Mouse (Mus musculus) heart, embryonic 14.5 days (tissue): ENCODE measurements at regions not wholly inside any gene's neighbourhood (a gene's known extent, or its start where the extent isn't known, plus 50 kb on each side); places are given as distances from the start of the nearest gene placed in this dataset.

Experiments
- ATAC-seq: fragments of 200-750 bp; cut with Nextera tagmentation; 2 replicates; pipeline ENCODE4 v1.8.0; 2017; ENCODE audit warnings: low read depth, moderate TSS enrichment; ENCODE audit not compliant: insufficient number of reproducible peaks, insufficient read depth, low FRiP score
- H3K27ac ChIP-seq, 2 experiments: fragments of 200-500 bp in 1 of 2; fragments of 300-500 bp in 1 of 2; sonication (generic) in 1 of 2; replicated peaks in 1 of 2; 2 replicates each; pipeline ENCODE4 v1.5.1; 2012 to 2014; ENCODE audit warnings: low read depth in 2 of 2, low read length in 2 of 2, control low read depth in 1 of 2, mild to moderate bottlenecking in 1 of 2, mixed read lengths in 1 of 2; ENCODE audit not compliant: control insufficient read depth in 1 of 2, insufficient read depth in 1 of 2
- H3K27me3 ChIP-seq: fragments of 300-500 bp; sonication (generic); 2 replicates; pipeline ENCODE4 v1.6.1; 2014; ENCODE audit warnings: mild to moderate bottlenecking, low read length, control low read depth; ENCODE audit not compliant: control insufficient read depth, insufficient read depth
- H3K36me3 ChIP-seq: fragments of 300-500 bp; sonication (generic); 2 replicates; pipeline ENCODE4 v1.6.1; 2014; ENCODE audit warnings: mild to moderate bottlenecking, control low read depth, low read length, mixed read lengths; ENCODE audit not compliant: control insufficient read depth, insufficient read depth
- H3K4me1 ChIP-seq, 2 experiments: fragments of 200-500 bp in 1 of 2; fragments of 300-500 bp in 1 of 2; sonication (generic) in 1 of 2; 2 replicates each; pipeline ENCODE4 v1.6.1; 2012 to 2014; ENCODE audit warnings: low read length in 2 of 2, control low read depth in 1 of 2, mixed read lengths in 1 of 2; ENCODE audit not compliant: control insufficient read depth in 2 of 2, insufficient read depth in 2 of 2
- H3K4me2 ChIP-seq: fragments of 300-500 bp; sonication (generic); 2 replicates; pipeline ENCODE4 v1.6.1; 2014; ENCODE audit warnings: mild to moderate bottlenecking, low read length
- H3K4me3 ChIP-seq, 2 experiments: fragments of 200-500 bp in 1 of 2; fragments of 300-500 bp in 1 of 2; sonication (generic) in 1 of 2; 2 replicates each; pipeline ENCODE4 v1.5.1; 2012 to 2014; ENCODE audit warnings: low read length in 2 of 2, mild to moderate bottlenecking in 2 of 2, control low read depth in 1 of 2, low read depth in 1 of 2, moderate library complexity in 1 of 2; ENCODE audit not compliant: control insufficient read depth in 1 of 2, insufficient read depth in 1 of 2
- H3K9ac ChIP-seq: fragments of 300-500 bp; sonication (generic); 2 replicates; pipeline ENCODE4 v1.6.1; 2014; ENCODE audit warnings: mild to moderate bottlenecking, low read length
- H3K9me3 ChIP-seq: fragments of 300-500 bp; sonication (generic); 2 replicates; pipeline ENCODE4 v1.6.1; 2016; ENCODE audit warnings: low read length, control low read depth; ENCODE audit not compliant: control insufficient read depth
- WGBS: fragments of 180-500 bp; shearing (Covaris S2); extraction: QIAGEN DNeasy Blood & Tissue Kit; methylation state at CpG from one replicate; pipeline ENCODE4 v1.1.7; 2014; 5-methylcytosine and 5-hydroxymethylcytosine counted together

DNA sequence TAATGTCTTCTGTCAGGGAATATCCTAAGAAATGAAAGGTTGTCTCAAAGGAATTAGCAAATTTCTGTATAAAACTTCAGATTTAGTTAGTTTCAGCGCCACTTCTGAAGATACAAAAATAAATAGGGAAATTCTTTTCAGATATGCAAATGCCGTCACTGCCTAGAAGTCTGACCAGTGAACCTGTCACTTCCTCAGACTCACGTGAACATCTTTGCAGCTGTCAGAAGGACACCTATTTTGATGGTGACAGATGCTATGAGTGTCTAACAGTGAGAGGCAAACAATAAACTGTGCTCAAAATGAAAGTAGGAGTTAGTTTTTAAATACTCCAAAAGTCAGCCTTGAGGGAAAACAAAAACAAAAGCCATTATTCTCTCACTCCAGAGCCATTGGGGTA is 57.5 kb upstream of the Igf1r start:
- no peaks in the 10 kb centered on the region for H3K9me3 ChIP-seq
- no peak overlapping the region for H3K9ac ChIP-seq
- 73% methylated on average over 3 of the region's 3 CpGs for WGBS
- H3K27me3 ChIP-seq: no peaks in the 10 kb centered on the region
- H3K27ac ChIP-seq: no peak overlapping the region
- no peaks in the 10 kb centered on the region for H3K4me1 ChIP-seq
- no peak for ATAC-seq
- no peaks in the 10 kb centered on the region for H3K36me3 ChIP-seq
- no peak overlapping the region for H3K4me3 ChIP-seq
- no peak overlapping the region for H3K4me2 ChIP-seq

DNA sequence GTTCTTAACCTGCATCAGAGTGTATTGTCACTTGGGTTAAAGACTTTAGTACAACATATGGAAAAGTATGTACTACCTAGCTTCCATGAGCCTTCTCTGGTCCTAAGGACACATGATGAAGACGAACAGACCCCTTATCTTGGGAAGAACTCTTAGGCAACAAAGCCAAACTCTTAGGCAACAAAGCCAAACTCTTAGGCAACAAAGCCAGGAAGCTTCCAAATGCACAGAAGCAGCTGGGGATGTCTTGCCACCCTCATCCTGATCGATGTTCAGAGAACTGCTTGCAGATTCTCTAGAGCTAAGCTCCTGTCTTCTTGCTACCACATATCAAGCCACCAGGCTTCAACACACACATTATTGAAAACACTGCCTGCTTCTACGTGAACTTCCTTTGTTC is 59.7 kb upstream of the Igf1r start:
- no peaks in the 10 kb centered on the region for H3K36me3 ChIP-seq
- 58% methylated on average over 3 of the region's 3 CpGs for WGBS

DNA sequence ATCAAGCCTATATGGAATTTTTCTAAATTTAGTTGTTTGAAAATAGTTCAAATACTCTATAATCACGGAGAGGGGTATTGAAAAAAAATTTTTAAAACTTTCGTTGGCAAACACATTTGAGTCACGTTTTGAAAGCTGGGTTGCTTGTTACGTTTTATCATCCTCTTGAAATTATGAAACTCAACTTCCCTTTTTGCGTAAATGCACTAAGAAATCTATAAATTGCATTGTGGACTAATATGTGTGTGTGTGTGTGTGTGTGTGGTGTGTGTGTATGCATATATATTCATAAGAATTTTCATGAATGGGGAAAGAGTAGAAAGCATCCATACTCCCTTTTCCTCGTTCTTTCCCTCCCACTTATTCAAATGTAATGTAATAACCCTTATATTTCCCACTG is 69.6 kb upstream of the Igf1r start:
- Histone ChIP-seq H3K9ac (no peak overlapping the region), H3K9me3 (no peaks in the 10 kb centered on the region), H3K4me3 (no peak overlapping the region), H3K4me1 (peaks cover 2 to 4% of the 10 kb centered on the region in 2 experiments; a peak in 2 of 4 replicates), H3K4me2 (no peak overlapping the region), H3K36me3 (no peaks in the 10 kb centered on the region), H3K27me3 (no peaks in the 10 kb centered on the region), H3K27ac (no peak overlapping the region)
- ATAC-seq: no peak
- 86% methylated on average over 6 of the region's 6 CpGs for WGBS

More for the DNA sequence above, 59.7 kb upstream of the Igf1r start:
- Histone ChIP-seq H3K9me3 (no peaks in the 10 kb centered on the region), H3K4me1 (no peaks in the 10 kb centered on the region), H3K27me3 (no peaks in the 10 kb centered on the region), H3K4me3 (no peak overlapping the region), H3K4me2 (no peak overlapping the region), H3K9ac (no peak overlapping the region), H3K27ac (no peak overlapping the region)
- ATAC-seq: no peak

DNA sequence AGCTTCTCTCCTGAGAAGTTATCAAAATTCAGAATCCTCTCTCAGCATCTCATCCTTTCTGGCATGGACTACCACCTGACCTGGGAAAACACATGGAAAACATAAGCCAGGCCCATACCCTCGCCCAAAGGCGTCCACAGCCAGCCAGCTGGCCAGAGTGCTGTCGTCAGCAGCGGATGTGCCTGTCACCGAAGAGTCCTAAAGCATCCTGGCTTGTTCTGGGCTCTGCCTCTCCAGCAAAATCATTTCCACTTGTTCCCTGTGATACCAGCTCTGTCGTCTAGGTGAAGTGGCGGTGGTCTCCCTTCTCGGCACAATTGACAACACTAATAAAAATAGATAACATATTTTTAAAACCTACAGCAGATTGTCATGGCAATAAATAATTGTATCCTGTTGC is 70.0 kb upstream of the Igf1r start:
- 28% methylated on average over 8 of the region's 8 CpGs for WGBS
- Histone ChIP-seq H3K9me3 (no peaks in the 10 kb centered on the region), H3K4me3 (no peak overlapping the region), H3K4me1 (peaks cover 3 to 4% of the 10 kb centered on the region in 2 experiments; a peak in 2 of 4 replicates), H3K4me2 (no peak overlapping the region), H3K27ac (no peak overlapping the region), H3K27me3 (no peaks in the 10 kb centered on the region), H3K9ac (no peak overlapping the region), H3K36me3 (no peaks in the 10 kb centered on the region)
- no peak for ATAC-seq

DNA sequence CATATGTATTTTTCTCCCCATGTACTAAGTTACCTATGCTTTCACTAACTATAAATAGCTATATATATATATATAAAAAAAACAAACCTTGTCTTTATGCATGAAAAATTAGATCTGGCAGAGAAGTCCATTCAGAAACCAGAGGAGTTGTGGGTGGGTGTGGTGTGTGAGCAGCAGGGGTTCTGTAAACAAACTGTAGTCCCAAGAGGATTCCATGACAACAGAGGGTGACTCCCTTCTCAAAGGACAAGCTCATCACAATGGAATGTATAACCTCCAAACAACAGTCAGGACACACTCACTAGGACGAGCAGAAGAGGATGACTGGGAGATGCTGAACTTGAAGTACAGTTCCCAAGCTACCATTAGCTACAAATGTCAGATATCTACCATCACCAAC is 74.4 kb upstream of the Igf1r start:
- Histone ChIP-seq H3K4me3 (no peak overlapping the region), H3K36me3 (no peaks in the 10 kb centered on the region), H3K4me2 (no peak overlapping the region), H3K4me1 (peaks cover 4 to 5% of the 10 kb centered on the region in 2 experiments; a peak in 2 of 4 replicates), H3K27ac (no peak overlapping the region), H3K9me3 (no peaks in the 10 kb centered on the region), H3K9ac (no peak overlapping the region), H3K27me3 (no peaks in the 10 kb centered on the region)
- no peak for ATAC-seq
- 16% methylated on average over 1 of the region's 1 CpGs for whole genome bisulfite sequencing

DNA sequence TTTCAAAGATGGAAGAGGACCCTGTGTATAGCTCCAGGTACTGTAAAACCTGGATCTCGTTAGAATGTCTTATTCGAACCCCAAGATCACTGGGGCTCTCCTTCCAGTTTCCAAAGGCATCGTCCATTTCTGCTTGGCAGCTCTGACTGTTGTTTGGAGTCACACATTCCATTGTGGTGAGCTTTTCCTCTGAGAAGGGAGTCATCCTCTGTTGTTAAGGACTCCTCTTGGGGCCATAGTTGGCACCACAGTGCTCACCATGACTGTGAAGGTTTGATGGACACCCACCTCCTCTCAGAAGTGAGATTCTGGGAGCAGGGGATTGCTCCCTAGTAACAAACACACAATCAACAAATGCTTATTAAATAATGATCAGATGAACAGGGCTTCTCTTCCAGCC is 75.0 kb upstream of the Igf1r start:
- no peaks in the 10 kb centered on the region for H3K27me3 ChIP-seq
- ATAC-seq: no peak
- no peak overlapping the region for H3K27ac ChIP-seq
- no peak overlapping the region for H3K4me3 ChIP-seq
- H3K4me1 ChIP-seq: peaks cover 4 to 5% of the 10 kb centered on the region in 2 experiments; a peak in 2 of 4 replicates
- H3K4me2 ChIP-seq: no peak overlapping the region
- no peaks in the 10 kb centered on the region for H3K9me3 ChIP-seq
- 54% methylated on average over 3 of the region's 3 CpGs for WGBS
- H3K9ac ChIP-seq: no peak overlapping the region
- no peaks in the 10 kb centered on the region for H3K36me3 ChIP-seq

DNA sequence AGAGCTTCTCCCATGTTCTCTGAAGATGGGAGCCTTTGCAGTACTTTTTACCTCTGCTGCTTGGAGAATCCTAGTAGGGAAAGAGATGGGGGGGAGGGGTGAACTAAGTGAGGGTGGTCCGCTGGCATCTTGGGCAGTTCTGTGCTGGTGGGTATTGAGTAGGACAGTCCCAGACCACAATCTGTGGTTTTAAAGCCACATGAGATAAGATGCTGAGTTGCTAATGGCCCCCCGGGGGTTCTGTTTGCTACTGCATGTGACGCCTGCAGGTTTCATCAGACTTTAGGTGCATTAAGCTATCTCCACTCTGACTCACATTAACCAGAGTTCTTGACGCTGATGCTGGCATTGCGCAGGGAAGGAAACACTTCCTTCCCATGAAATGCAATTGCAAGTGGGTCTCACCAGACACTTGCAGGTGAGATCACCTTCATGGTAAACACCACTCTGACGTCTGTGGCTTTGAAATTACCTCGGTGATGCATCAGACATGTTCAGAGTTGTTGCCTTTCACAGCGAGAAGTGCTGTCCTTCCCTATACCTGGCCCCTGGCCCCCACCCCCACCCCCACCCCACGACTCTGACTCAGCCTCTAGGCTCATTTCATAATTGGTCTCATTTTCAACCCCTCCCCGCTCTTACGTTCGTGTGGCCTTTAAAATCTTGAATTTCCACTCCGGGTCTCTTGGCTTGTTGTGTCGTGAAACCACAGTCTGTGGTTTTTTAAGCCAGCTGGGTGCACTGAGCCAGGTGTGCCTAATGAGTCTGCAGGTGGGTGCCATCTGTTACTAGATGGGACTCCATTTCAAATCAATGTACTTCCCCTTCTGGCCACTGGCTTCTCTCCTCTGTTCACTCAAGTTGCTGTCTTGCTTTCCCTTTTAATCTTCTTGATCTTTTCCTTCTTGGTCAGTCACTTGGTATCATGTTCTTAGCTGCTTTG is 94.8 kb upstream of the Synm start:
- no peak for ATAC-seq

More for the DNA sequence above, 94.8 kb upstream of the Synm start:
- Histone ChIP-seq H3K36me3 (no peaks in the 10 kb centered on the region), H3K9ac (no peak overlapping the region), H3K9me3 (no peaks in the 10 kb centered on the region), H3K27me3 (no peaks in the 10 kb centered on the region), H3K4me1 (peaks cover 3 to 4% of the 10 kb centered on the region in 2 experiments; a peak in 1 of 4 replicates), H3K4me3 (no peak overlapping the region), H3K4me2 (no peak overlapping the region), H3K27ac (no peak overlapping the region)
- WGBS: 40% methylated on average over 14 of the region's 14 CpGs
